Mouse (Mus musculus) cerebellum, postnatal 4 days (tissue): ENCODE results near the gene Mynn.
"Not testable (repeated sequence)": the region's sequence is repeated elsewhere in the genome, so short reads cannot be mapped to it uniquely, and the experiment has no call there.

Experiments
- DNase-seq, 2 experiments: peaks; one replicate each; pipeline ENCODE4 v3.0.0; 2022; ENCODE audit warnings: low spot score in 2 of 2, mixed read lengths in 1 of 2

Mynn gene

DNA sequence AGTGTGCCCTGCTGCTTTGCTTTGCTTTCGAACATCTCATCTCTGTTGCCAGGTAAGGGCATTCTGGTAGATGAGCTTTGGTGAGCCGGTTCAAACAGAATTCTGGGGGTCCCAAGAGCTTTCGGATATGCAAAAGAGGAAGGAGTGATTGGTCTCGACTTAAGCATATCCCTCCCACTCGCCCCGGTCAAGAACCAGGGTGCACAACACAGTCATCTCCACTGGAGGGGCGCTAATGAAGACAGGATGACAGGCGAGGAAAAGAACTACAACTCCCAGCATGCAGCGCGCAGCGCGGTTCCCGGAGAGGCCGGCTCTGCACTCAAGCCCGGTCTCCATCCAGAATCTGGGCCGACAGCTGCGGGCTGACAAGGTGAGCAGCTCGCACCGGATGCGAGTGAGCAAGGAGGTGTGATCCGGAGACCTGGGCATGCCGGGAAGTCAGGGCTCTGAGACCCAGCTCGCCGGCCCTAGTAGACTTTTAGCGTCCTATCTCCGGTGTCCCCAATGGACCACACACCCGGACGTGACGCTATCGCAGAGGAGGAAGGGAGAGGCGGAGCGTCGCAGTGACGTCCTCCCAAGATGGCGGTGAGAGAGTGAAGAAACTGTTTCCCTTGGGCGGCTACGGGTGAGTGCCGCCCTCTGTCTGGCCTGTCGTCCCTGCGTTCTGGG lies at the start of gene Mynn:
TSS of gene Mynn (plus strand) at position 1 of the 675 bp plus-strand sequence.
- DNase-seq, result peak; percentile 86 to 95

DNA sequence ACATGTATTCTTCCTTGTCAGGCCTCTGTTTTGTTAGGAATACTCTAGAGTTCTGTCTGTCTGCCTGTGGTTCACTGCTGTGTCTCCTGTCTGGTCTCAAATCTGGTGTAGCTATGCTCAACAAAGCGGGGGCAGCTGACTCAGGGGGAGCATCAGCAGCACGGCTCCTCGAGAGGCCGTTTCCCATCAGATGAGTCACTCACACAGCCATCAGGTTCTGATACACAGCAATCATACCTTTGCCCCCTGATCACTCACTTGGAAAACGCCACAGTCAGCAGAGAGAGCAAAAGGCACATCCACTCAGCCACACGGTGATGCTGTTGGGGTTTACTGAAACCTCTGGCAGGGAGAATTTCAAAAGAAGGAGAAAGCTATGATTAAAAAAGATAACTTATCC lies 48.1 kb upstream of the Mynn start:
- no peak for DNase-seq

DNA sequence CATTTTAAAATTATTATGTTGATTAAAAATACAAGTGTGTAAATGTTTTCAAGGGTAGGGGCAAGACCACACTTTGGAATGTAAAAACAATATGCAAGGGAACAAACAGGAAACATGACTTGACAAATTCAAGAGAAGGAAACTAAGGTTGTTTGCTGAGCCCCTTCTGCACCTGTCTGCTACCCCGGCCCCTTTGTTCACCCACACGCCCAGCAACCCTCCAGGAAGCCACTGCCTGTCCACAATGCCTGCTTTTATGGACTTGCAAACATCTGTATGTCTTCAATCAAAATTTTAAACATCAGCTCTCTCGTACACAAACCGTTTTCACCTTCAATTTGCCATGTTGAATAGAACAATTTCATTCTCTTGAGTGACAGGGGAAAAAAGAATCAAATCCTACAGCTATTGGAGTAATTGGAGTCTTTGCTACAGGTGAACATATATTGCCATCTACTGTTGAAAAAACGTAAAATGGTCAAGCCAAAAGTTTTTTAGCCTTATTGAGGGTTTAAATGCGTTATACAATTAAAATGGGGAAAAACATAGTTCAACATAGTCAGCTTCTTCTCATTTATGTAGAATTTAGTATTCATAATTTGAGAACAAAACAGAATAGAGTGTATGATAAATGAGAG lies 41.1 kb upstream of the Mynn start:
- DNase-seq, result no peak

DNA sequence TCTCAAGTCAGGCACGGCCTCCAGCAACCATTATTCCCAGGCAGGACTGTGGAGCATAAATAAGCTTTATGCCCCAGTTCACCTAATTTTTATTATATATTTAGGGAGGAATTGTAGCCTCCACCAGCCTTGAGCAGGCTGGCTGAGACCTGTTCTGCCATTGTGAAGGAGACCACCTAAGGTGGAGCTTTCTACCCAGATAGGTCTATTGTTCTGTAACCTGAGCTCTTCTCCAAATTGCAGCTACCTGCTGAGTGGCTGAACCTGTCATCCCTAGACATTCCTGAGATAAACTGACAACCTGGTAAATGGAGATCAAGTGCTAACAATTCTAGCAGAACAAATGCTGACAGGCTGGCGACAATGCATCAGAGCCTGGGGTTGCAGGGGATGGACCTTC lies 35.5 kb upstream of the Mynn start:
- not testable (repeated sequence) for DNase-seq

DNA sequence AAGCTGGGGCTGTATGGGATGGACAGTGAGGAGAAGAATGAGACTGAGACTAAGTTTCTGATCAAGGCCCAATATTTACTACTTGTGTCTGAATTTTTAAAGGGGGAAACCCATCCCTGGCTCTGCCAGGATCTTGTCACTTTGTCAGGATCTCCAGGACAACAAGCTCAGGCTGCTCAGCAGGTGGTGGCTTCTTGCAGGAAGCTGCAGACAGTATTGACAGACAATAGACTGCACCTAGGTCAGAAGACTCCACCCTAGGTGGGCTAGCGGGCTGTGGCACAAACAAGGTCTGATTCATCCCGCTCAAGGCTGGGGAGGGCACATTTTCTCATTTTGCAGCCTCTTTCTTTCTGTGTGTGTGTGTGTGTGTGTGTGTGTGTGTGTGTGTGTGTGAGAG lies 28.3 kb upstream of the Mynn start:
- DNase-seq, result no peak

DNA sequence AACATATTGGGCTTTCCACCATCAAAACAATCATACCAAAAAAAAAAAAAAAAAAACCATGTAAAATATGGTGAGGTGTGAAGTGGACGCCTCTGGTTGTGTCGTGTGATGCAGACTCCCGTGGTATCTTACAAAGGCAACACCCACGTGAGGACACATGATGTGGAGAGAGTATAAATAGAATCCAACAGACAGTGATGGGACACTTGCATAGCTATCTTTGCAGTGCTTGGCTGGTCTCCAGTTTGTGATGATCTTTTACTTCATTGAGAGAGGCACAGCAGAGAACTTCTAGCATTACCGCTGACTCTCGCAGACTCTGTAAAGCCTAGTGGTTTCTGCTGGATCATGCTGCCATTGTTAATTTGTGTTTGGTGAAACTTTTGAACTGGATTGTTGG lies 13.0 kb upstream of the Mynn start:
- no peak for DNase-seq

DNA sequence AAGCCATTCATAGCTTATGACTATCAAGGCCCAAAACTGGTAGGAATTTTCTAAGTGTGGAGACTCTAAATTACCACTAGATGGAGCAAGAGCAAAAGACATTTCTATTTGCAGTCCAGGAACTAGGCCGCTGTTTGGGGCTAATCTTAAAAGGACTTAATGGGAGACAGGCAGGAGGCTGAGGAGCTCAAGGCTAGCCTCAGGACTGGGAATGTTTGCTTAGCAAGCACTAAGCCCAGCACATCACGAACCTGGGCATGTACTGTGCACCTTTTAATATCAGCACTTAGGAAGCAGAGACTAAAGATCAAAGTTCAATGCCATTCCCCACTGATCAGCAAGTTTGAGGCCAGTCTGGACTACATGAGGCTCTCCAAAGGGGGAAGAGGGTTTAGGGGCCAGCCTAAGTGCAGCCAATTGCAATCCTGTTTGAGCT lies 9.4 kb upstream of the Mynn start:
- DNase-seq, result no peak

DNA sequence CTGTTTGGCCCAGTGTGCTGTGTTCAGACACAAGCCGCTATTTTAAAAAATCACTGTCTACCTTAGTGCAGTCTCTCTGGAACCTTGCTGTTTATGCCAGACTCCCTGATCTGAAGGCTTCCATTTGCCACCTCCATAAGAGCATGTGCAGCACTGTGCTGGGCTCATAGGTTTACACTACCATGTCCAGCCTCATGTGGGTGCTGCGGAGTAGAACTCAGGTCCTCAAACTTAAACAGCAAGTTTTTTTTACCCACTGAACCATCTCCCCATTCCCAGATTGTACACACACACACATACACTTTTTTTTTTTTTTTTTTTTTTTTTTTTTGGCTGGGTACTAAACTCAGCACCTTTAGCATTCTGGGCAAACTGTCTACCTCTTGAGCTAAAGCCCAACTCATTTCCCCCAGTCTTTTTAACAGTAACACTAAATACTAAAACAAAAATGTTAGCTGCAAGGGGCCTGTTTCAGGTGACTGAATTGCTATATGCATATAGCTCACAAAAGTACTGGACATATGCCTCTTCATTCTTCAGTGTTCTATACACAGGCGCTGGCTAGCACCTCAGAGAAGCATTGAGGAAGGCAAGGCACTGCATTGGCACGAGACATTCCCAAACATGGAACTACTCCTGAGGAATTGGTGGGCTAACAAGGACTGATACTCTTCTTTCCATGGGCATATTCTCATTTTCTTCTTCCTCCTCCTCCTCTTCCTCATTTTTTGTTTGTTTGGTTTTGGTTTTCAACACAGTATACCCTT lies 8.0 kb upstream of the Mynn start:
- no peak for DNase-seq

DNA sequence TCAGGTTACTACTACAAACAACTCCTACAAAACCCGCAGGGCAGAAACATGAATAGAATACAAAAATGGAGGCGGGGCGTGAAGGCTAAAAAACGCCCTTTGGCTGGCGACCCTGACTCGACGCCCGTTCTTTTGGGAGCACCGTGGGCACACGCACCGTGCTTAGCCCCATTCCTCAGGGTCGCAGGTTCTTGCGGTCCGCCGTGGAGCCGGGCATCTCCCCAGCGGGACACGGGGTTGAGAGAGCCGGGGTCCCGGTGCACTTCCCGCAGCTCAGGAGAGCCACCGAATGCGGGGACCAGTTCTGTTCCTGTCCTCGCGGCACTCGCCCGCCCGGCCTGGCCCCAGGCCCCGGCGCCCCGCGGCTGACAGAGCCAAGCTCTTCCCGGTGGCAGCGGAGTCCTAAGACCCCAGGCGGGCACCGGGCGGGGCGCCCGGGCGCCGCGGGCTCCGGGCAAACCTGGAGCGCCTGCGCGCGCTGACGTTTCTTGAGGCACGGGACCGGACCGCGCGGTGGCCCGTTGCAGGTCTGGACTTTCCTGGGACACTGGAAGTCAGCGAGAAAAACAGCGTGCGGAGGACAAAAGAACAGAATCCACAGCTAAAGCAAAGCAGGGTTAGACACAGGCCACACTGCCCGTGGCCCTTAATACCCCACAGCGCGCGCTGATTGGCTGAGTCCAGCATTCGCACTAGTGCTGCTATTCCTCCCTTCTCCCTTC lies 6.6 kb upstream of the Mynn start:
- peak in 1 of 2 experiments; percentile 34 for DNase-seq

DNA sequence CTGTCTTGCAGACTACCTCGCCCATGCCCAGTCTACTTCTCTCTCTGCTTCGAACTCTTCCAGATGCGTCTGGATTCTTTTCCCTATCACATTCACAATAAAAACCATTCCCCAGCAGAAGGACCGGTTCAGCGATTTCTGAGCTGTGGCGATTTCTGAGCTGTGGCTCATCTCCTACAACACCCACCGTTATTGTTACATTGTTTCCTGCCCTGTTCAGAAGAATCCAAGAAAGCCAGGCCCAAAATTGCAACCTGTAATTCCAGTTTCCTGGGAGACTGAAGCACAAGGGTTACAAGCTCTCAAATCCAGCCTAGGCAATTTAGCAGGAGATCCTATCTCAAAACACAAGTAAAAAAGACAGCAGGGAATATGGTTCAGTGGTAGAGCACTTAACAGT lies 4.6 kb upstream of the Mynn start:
- DNase-seq, result no peak

DNA sequence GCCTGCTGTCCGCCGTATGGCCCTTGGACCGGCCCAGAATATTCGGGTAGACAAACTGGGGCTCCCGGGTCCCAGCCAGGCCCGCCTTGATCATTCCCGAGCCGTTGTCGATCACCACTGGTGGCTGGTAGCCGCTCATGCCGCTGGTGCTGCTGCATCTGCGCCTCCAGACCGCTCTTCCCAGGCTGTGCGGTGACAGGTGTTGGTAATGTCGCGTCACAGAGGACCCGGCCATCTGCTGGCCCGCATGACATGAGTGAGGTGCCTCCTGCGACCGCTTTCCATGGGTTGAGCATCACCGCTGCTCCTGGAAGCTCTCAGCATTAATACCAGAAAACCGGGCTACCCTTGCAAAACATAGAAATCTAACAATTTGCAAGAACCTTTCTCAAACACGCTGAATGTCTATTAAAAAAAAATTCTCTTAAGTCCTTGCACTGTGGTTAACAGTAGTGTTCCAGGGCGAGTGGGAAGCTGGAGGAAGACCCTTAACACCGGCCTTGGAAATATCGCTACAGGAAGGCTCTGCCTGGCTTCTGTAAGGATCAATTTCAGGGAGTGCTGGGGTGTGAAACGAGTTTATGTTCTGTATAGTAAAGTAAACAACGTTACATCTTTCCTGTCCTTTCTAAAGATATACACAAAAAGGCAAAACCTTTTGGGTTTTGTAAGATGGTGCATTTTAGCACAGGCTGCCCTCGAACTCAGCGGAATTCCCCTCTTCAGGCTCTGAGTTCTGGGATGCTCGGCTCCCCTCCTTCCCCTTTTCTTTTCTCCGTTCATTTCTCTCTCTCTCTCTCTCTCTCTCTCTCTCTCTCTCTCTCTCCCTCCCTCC lies 1.9 kb upstream of the Mynn start, which contains the start of gene Actrt3:
TSS of gene Actrt3 (minus strand) at position 229 of the 835 bp plus-strand sequence.
- DNase-seq, result peak in 1 of 2 experiments; percentile 45

DNA sequence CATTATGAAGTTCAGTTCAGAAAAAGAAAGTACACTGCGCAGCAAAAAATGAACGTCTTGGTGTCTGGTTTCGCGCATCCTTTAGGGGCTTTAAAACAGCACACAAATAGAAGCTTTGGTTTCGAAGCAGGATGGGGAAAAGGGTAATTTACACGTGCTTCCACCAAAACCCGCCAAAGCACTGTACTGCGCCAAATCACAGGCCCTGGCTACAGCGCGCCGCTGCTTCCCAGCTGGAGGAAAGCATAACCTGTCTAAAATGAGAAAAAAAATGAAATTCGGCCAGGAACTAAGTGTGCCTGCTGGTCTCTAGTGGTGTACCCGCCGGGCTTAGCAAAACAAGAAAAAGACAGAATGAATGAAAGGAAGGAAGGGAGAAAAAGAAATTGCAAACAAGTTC lies 1.1 kb upstream of the Mynn start:
- DNase-seq, result peak in 1 of 2 experiments; percentile 20

DNA sequence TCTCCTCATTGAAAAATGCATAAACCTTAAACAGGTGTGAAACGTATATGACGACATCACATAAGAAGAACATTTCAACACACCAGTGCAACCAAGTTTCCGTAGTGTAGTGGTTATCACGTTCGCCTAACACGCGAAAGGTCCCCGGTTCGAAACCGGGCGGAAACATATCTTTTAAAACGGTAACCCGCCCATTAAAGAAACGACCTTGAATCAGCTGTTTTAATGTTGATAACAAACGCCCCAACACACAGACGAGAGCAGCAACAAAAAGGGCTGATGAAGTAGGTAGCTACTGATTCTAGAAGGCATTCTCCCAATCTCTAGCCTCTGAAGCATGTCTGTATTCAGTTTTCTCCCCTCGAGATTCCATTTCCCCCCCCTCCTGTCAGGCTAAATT lies 690 bp upstream of the Mynn start:
- peak; percentile 45 to 79 for DNase-seq

DNA sequence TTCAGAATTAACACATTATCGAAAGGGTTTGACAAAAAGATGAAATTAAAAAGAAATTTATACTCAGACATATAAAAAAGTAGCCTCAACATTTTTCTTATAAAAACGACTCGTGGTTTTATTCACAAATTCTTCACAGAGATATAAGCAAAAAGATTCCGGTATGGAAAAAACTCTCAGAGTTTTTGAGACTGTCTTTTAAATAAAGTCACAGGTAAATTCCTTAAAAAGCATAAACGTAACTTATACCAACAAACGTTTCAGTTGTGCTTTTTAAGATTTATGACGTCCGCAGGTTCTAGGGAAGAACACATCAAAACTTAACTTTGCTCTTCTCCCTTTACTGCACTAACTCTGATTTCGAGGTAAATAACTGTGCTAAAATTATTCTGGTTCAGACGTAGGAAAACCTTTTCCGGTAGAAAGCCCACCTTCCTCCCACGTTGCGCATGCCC lies 228 bp upstream of the Mynn start:
- no peak for DNase-seq

DNA sequence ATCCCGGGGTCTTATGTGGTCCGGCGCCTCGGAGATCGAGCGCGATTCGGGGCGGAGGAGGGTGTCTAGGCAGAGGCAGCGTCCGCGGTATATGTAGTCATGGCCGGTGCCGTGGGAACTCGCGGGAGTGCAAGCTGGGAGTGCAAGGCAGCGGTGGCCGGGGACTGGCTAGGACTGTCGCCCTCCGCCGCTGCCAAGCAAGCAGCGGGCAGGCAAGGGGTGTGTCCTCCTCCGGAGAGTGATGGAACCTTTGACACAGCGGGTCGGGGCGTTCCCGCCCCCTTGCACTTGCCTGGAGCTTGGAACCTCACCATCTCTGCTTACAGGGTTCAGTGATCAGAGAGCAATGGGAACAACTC lies 854 bp downstream of the Mynn start:
- peak in 1 of 2 experiments; percentile 63 for DNase-seq

DNA sequence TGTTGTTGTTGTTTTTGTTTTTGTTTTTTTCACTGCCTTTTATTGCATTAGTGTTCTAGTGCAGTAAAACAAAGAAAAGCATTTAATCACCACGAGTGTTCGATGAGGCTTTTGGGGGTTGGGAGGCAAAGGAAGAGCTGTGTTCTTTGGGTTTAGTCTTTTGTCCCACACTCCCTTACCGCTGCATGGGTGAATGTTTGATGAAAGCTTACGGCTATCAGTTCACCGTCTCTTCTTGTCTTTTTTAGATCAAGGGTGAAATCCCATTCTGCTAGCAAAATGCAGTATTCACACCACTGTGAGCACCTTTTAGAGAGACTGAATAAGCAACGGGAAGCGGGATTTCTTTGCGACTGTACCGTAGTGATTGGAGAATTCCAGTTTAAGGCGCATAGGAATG lies 1.4 kb downstream of the Mynn start:
- no peak for DNase-seq

DNA sequence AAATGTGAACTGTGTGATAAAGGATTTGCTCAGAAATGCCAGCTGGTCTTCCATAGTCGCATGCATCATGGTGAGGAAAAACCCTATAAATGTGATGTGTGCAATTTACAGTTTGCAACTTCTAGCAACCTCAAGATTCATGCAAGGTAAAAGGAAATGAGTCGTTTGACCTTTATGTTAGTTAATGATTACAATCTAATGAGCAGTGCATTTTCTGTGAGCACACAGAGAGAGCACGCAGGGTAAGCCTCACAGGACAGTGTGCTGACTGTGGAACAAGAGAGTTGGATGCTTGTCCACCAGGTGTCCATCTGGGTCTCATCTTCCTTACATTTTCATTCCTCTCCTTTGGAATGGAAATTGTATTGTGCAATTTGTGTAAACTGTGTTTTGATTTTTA lies 7.1 kb downstream of the Mynn start:
- no peak for DNase-seq

DNA sequence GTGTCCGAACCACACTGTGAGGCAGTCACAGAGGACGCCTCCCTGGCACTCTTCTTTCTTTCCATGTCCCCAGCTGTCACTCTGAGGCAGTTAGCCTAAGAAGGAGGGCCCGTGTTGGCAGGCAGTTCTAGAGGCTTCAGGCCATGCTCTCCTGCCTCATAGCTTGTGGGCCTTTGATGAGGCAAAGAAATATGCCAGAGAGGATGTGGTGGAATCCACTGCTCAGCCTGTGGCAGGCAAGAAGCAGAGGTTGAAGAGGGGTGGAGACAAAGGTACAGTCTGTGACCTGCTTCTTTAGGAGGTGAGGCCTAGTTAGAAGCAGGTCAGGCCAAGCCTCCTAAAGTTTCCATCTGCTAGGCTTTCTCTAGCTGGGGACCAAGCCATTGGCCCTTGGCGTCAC lies 9.1 kb downstream of the Mynn start:
- no peak for DNase-seq

DNA sequence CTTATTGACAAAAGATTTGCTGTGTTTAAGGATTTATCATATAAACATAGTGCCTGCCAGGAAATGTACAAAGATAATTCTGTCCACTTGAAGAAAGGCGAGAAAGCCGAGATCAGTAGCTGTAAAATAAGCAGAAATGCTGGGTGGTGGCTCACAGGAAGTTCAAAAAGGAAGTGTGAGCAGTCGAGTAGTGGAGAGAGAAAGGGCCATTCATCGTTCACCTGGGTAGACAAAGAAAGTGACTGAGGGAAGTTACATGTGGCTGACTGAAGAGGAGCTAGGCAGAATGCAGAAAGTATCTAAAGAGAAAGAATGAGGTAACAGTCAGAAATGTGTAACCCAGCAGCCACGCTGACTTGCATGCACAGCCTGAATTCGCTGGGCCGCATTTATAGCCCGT lies 18.3 kb downstream of the Mynn start:
- DNase-seq, result no peak

DNA sequence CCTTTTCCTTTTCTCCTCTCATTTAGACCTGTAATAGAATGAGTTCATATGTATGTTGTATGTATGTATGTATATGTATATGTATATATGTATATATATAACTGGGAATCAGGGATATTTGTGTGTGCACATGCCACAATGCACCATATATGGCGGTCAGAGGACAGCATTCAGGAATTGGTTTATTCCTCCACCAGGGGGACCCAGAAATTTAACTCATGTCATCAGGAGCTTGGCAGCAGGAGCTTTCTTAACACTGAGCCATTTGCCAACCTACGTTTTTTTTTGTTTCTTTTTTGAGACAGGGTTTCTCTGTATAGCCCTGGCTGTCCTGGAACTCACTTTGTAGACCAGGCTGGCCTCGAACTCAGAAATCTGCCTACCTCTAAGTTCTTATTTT lies 31.8 kb downstream of the Mynn start:
- DNase-seq, result no peak

DNA sequence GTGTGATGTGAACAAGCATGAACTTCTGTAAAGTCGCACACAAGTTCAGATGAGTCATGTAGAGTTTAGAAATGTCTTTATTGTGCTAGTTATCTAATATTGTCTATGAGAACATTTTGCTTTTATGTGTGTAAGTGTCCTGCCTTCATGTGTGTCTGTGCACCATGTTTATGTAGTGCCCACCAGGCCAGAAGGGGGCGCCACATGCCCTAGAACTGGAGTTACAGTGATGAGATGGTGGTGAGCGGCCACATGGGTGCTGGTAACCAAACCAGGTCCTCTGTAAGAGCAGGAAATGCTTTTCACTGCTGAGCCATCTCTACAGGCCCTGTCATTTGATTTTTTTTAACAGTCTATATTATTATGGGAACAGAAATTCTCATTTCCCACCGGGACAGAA lies 33.8 kb downstream of the Mynn start:
- no peak for DNase-seq
